Mouse (Mus musculus): ENCODE results near the gene Med4. TPM values are rescaled to one million over a fixed set of nuclear protein-coding genes. Genes with fewer than 3 reads are reported as not detected.

The Med4 gene
- total and polyA plus RNA-seq, 2 experiments from 2014 or later = 19.4 to 77.1 TPM

GRCm38 (mm10) chr14:73479771-73480170 lies 30.1 kb upstream of the Med4 start:
- Histone ChIP-seq H3K9ac (replicated peaks; ENCODE audit: low read length) (no peak overlapping the region), H3K4me2 (ENCODE audit: low read depth, low read length) (no peak overlapping the region), H3K27me3 (ENCODE audit: insufficient read depth, low read length) (no peaks in the 10 kb centered on the region), H3K27ac (no peak overlapping the region), H3K36me3 (ENCODE audit: insufficient read depth, low read length) (no peaks in the 10 kb centered on the region), H3K4me3 (ENCODE audit: low read length) (no peak overlapping the region), H3K9me3 (ENCODE audit: low read length) (no peaks in the 10 kb centered on the region), H3K4me1 (ENCODE audit: insufficient read depth, low read length) (peaks cover 7% of the 10 kb centered on the region; the same call in 1 of the 2 replicates)
- WGBS = 29% methylated on average over 1 of the region's 1 CpGs
- no peak for TF ChIP-seq CTCF (IDR thresholded peaks at IDR 0.05; ENCODE audit: low read depth)
- DNase-seq (ENCODE audit: low spot score) (no peak), ATAC-seq (no peak)

- Histone ChIP-seq H3K9ac (replicated peaks; ENCODE audit: low read length) (no peak overlapping the region), H3K27ac (no peak overlapping the region), H3K4me3 (ENCODE audit: low read length) (no peak overlapping the region), H3K27me3 (ENCODE audit: insufficient read depth, low read length) (no peaks in the 10 kb centered on the region), H3K9me3 (ENCODE audit: low read length) (no peaks in the 10 kb centered on the region), H3K36me3 (ENCODE audit: insufficient read depth, low read length) (no peaks in the 10 kb centered on the region), H3K4me1 (ENCODE audit: insufficient read depth, low read length) (no peaks in the 10 kb centered on the region), H3K4me2 (ENCODE audit: low read depth, low read length) (no peak overlapping the region)
- no peak for DNase-seq (ENCODE audit: low spot score)
- no peak for ATAC-seq
- TF ChIP-seq CTCF (IDR thresholded peaks at IDR 0.05; ENCODE audit: low read depth) = no peak
- WGBS = 80% methylated on average over 5 of the region's 5 CpGs
Measured at GRCm38 (mm10) chr14:73483516-73484229, 26.2 kb upstream of the Med4 start.

GRCm38 (mm10) chr14:73484366-73485110 lies 25.3 kb upstream of the Med4 start:
- no peaks in the 10 kb centered on the region for H3K4me1 ChIP-seq (ENCODE audit: insufficient read depth, low read length)
- TF ChIP-seq CTCF (IDR thresholded peaks at IDR 0.05; ENCODE audit: low read depth) = peak; percentile 32
- no peaks in the 10 kb centered on the region for H3K27me3 ChIP-seq (ENCODE audit: insufficient read depth, low read length)
- no peak overlapping the region for H3K9ac ChIP-seq (replicated peaks; ENCODE audit: low read length)
- no peaks in the 10 kb centered on the region for H3K9me3 ChIP-seq (ENCODE audit: low read length)
- WGBS = 52% methylated on average over 3 of the region's 3 CpGs
- no peak overlapping the region for H3K4me3 ChIP-seq (ENCODE audit: low read length)
- no peaks in the 10 kb centered on the region for H3K36me3 ChIP-seq (ENCODE audit: insufficient read depth, low read length)
- no peak overlapping the region for H3K27ac ChIP-seq
- H3K4me2 ChIP-seq (ENCODE audit: low read depth, low read length) = no peak overlapping the region
- ATAC-seq (no peak), DNase-seq (ENCODE audit: low spot score) (no peak)

GRCm38 (mm10) chr14:73486641-73487040 lies 23.2 kb upstream of the Med4 start:
- Histone ChIP-seq H3K36me3 (ENCODE audit: insufficient read depth, low read length) (no peaks in the 10 kb centered on the region), H3K9ac (replicated peaks; ENCODE audit: low read length) (no peak overlapping the region), H3K4me2 (ENCODE audit: low read depth, low read length) (no peak overlapping the region), H3K4me1 (ENCODE audit: insufficient read depth, low read length) (no peaks in the 10 kb centered on the region), H3K27ac (no peak overlapping the region), H3K4me3 (ENCODE audit: low read length) (no peak overlapping the region), H3K9me3 (ENCODE audit: low read length) (no peaks in the 10 kb centered on the region), H3K27me3 (ENCODE audit: insufficient read depth, low read length) (no peaks in the 10 kb centered on the region)
- DNase-seq (ENCODE audit: low spot score) = no peak
- TF ChIP-seq CTCF (IDR thresholded peaks at IDR 0.05; ENCODE audit: low read depth) = no peak
- WGBS = 82% methylated on average over 5 of the region's 5 CpGs
- no peak for ATAC-seq

GRCm38 (mm10) chr14:73493356-73493755 lies 16.5 kb upstream of the Med4 start:
- 96% methylated on average over 6 of the region's 6 CpGs for WGBS
- H3K9me3 ChIP-seq (ENCODE audit: low read length) = no peaks in the 10 kb centered on the region
- ATAC-seq = no peak
- H3K36me3 ChIP-seq (ENCODE audit: insufficient read depth, low read length) = no peaks in the 10 kb centered on the region
- H3K4me1 ChIP-seq (ENCODE audit: insufficient read depth, low read length) = no peaks in the 10 kb centered on the region
- no peaks in the 10 kb centered on the region for H3K27me3 ChIP-seq (ENCODE audit: insufficient read depth, low read length)
- no peak for TF ChIP-seq CTCF (IDR thresholded peaks at IDR 0.05; ENCODE audit: low read depth)
- no peak overlapping the region for H3K4me2 ChIP-seq (ENCODE audit: low read depth, low read length)
- no peak overlapping the region for H3K27ac ChIP-seq
- no peak overlapping the region for H3K9ac ChIP-seq (replicated peaks; ENCODE audit: low read length)
- DNase-seq (ENCODE audit: low spot score) = no peak
- no peak overlapping the region for H3K4me3 ChIP-seq (ENCODE audit: low read length)

GRCm38 (mm10) chr14:73494122-73494521 lies 15.7 kb upstream of the Med4 start:
- WGBS = 71% methylated on average over 6 of the region's 6 CpGs
- H3K4me2 ChIP-seq (ENCODE audit: low read depth, low read length) = no peak overlapping the region
- DNase-seq (ENCODE audit: low spot score) = no peak
- H3K4me1 ChIP-seq (ENCODE audit: insufficient read depth, low read length) = no peaks in the 10 kb centered on the region
- no peaks in the 10 kb centered on the region for H3K36me3 ChIP-seq (ENCODE audit: insufficient read depth, low read length)
- H3K27me3 ChIP-seq (ENCODE audit: insufficient read depth, low read length) = no peaks in the 10 kb centered on the region
- H3K27ac ChIP-seq = no peak overlapping the region
- TF ChIP-seq CTCF (IDR thresholded peaks at IDR 0.05; ENCODE audit: low read depth) = no peak
- no peak for ATAC-seq
- no peaks in the 10 kb centered on the region for H3K9me3 ChIP-seq (ENCODE audit: low read length)
- no peak overlapping the region for H3K9ac ChIP-seq (replicated peaks; ENCODE audit: low read length)
- H3K4me3 ChIP-seq (ENCODE audit: low read length) = no peak overlapping the region

GRCm38 (mm10) chr14:73495753-73496152 lies 14.1 kb upstream of the Med4 start:
- Histone ChIP-seq H3K9me3 (ENCODE audit: low read length) (no peaks in the 10 kb centered on the region), H3K27me3 (ENCODE audit: insufficient read depth, low read length) (no peaks in the 10 kb centered on the region), H3K4me3 (ENCODE audit: low read length) (no peak overlapping the region), H3K4me2 (ENCODE audit: low read depth, low read length) (no peak overlapping the region), H3K36me3 (ENCODE audit: insufficient read depth, low read length) (no peaks in the 10 kb centered on the region), H3K27ac (no peak overlapping the region), H3K9ac (replicated peaks; ENCODE audit: low read length) (no peak overlapping the region), H3K4me1 (ENCODE audit: insufficient read depth, low read length) (no peaks in the 10 kb centered on the region)
- no peak; the same call in 1 of the 2 replicates for TF ChIP-seq CTCF (IDR thresholded peaks at IDR 0.05; ENCODE audit: low read depth)
- ATAC-seq (no peak), DNase-seq (ENCODE audit: low spot score) (no peak)
- WGBS = 75% methylated on average over 7 of the region's 7 CpGs
